Mouse (Mus musculus): ENCODE data around the gene Tmem95. TPM values are rescaled to one million over a fixed set of nuclear protein-coding genes. Genes with fewer than 3 reads are reported as not detected.
A peak's percentile ranks its signal among the peaks of the same experiment; 100 is the strongest.

The Tmem95 gene
- polyA plus RNA-seq (2016; fragmentation: Nextera tagmentation; extraction: Ambion mirVana): not detected in 2 replicates

- H3K27ac ChIP-seq: peak within 1 kb of the TSS; percentile 31; the same call in 1 of the 2 replicates
- ATAC-seq (ENCODE audit: insufficient number of reproducible peaks, insufficient read depth, low FRiP score, low TSS enrichment, low read depth): no peak
- no peaks in the 10 kb centered on the region for H3K36me3 ChIP-seq
- H3K9me3 ChIP-seq: no peaks in the 10 kb centered on the region
- H3K4me3 ChIP-seq (replicated peaks): peak within 1 kb of the TSS; percentile 11; the same call in 1 of the 2 replicates
- peaks cover 43% of the 10 kb centered on the region for H3K4me1 ChIP-seq (replicated peaks)
- 89% methylated on average over 11 of the region's 11 CpGs for WGBS
- H3K9ac ChIP-seq (replicated peaks): no peak within 1 kb of the TSS
- no peaks in the 10 kb centered on the region for H3K27me3 ChIP-seq
- peak within 1 kb of the TSS; percentile 47 for H3K4me2 ChIP-seq
Observed at GRCm38 (mm10) chr11:69877878-69878277, at the start of gene Tmem95. Tmem95 (minus strand) TSS chr11:69878018.

DNA sequence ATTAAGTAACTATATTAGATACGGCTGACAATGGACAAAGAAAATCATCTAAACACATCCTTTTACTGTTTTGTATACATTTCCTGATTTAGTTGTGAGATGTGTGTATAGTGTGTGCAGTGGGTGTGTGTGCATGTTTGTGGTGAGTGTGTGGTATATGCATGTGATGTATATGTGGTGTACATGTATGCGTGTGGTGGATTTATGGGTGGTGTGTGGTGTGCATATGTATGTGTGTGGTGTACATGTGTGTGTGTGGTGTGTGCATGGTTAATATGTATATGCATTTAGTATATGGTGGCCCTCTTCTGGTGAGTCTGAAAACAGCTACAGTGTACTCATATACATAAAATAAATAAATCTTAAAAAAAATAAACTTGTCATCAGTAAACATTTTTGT lies 49.7 kb upstream of the Tmem95 start:
- Histone ChIP-seq H3K9ac (replicated peaks) (no peak overlapping the region), H3K4me2 (no peak overlapping the region), H3K36me3 (no peaks in the 10 kb centered on the region), H3K27me3 (no peaks in the 10 kb centered on the region), H3K4me3 (replicated peaks) (no peak overlapping the region), H3K4me1 (replicated peaks) (peaks cover 5% of the 10 kb centered on the region; the same call in 1 of the 2 replicates), H3K9me3 (no peaks in the 10 kb centered on the region), H3K27ac (no peak overlapping the region)
- WGBS: 94% methylated on average over 2 of the region's 2 CpGs
- no peak; the same call in 1 of the 2 replicates for ATAC-seq (ENCODE audit: insufficient number of reproducible peaks, insufficient read depth, low FRiP score, low TSS enrichment, low read depth)

DNA sequence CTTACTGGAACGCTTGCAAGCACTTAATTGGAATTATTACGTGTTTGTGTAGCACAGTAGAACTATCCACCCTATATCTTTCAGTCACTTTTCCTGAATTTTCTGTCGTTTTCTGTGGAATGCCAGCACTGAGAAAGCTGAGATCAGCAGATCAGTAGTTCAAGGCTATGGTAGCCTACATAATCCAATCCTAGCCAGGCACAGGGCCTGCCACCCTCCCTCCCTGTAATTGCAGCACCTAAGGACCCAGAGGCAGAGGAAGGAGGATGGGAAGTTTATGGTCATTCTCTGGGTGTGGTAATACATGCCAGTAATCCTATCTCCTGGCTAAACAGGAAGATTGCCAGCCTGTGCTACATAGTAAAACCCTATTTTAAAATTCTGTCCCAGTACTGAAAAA lies 45.0 kb upstream of the Tmem95 start:
- H3K4me1 ChIP-seq (replicated peaks): peaks cover 22% of the 10 kb centered on the region
- peak overlapping the region; percentile 87 for H3K4me2 ChIP-seq
- 66% methylated on average over 3 of the region's 3 CpGs for WGBS
- H3K4me3 ChIP-seq (replicated peaks): no peak overlapping the region
- H3K9ac ChIP-seq (replicated peaks): no peak overlapping the region; the same call in 1 of the 2 replicates
- H3K27ac ChIP-seq: 0 out of 2 replicates have a peak overlapping the region, but pooled peaks have one; percentile 30
- H3K9me3 ChIP-seq: no peaks in the 10 kb centered on the region
- ATAC-seq (ENCODE audit: insufficient number of reproducible peaks, insufficient read depth, low FRiP score, low TSS enrichment, low read depth): no peak
- H3K27me3 ChIP-seq: no peaks in the 10 kb centered on the region
- H3K36me3 ChIP-seq: peaks cover 16% of the 10 kb centered on the region

DNA sequence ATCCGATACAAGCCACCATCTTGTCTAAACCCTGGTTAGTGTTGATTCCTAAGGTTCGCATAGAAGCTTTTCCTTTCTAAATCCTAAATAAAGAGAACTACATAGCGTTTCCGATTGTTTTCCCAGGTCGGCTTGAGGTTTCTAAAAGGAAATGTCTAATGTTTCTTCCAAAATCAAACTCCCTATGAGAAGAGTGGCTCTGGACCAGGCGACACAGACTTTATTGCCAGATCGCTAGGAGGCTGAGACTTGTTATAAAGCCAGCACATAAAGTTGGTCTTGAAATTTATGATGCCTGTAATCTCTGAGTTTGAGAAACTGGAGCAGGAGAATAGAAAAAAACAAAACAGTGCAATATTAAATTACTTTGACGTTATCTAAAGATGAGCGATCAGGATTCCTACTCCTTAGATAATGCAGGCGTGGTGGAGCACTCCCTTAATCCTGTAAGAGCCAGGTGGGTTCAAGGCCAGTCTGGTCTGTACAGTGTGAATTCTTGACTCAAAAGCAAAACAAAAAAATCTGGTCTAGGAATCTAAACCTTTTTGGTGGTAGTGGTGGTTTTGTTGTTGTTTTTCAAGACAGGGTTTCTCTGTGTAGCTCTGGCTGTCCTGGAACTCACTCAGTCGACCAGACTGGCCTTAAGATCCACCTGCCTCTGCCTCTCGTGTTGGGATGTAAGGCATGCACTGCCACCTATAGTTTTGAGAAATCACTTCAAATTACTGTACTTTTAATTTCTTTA lies 44.4 kb upstream of the Tmem95 start:
- H3K4me3 ChIP-seq (replicated peaks): peak overlapping the region; percentile 98
- peak overlapping the region; percentile 98 for H3K27ac ChIP-seq
- ATAC-seq (ENCODE audit: insufficient number of reproducible peaks, insufficient read depth, low FRiP score, low TSS enrichment, low read depth): no peak
- peaks cover 22% of the 10 kb centered on the region for H3K36me3 ChIP-seq
- H3K4me1 ChIP-seq (replicated peaks): peaks cover 23% of the 10 kb centered on the region
- H3K4me2 ChIP-seq: peak overlapping the region; percentile 87
- H3K27me3 ChIP-seq: no peaks in the 10 kb centered on the region
- peak overlapping the region; percentile 65 for H3K9ac ChIP-seq (replicated peaks)
- WGBS: 3% methylated on average over 12 of the region's 12 CpGs
- no peaks in the 10 kb centered on the region for H3K9me3 ChIP-seq

DNA sequence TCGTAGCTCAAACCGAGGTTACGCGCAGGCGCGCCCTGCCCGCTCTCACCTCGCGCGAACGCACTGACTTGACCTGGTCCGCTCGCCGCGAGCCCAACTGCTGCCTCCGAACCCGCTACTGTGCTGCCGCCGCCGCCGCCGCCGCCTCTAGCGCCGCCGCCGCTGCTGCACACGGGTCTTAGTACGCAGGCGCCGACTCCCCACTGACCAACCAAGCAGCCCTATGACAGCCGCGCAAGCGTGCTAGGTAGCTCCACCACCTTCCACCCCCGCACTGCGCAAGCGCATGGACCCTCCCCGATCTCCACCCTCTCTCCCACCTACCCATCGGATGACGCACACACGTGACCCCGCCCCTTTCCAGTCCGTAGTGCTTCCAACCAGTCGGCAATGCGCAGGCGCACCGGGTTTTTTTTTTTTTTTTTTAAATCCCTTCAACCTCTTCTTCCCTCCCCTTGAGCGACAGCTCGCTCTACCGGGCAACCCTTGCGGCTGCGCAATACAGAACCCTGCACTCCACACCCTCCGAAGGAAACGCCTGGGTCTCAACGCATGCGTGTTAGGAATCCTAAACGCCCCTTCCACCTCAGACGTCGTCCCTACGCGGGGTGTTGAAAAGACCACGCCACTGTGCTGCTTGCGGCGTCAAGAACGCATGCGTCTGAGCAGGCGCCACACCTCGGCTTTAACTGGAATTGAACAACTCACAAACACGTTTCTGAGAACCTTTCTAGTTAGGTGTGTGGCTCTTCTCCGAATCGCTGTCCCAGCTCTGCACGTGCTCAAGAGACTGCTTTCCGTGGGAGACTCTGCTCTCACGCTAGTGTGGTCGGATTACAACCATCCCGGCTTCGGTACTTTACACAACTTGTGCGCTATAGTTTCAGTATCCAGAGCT lies 43.5 kb upstream of the Tmem95 start, which contains the start of gene Eif5a:
Eif5a (minus strand) TSS at position 845 of the 898 bp plus-strand sequence.
- Histone ChIP-seq H3K27me3 (no peaks in the 10 kb centered on the region), H3K9me3 (no peaks in the 10 kb centered on the region), H3K9ac (replicated peaks) (peak within 1 kb of the TSS; percentile 95), H3K27ac (peak within 1 kb of the TSS; percentile 98), H3K36me3 (peaks cover 31% of the 10 kb centered on the region), H3K4me1 (replicated peaks) (peaks cover 28% of the 10 kb centered on the region), H3K4me2 (peak within 1 kb of the TSS; percentile 87), H3K4me3 (replicated peaks) (peak within 1 kb of the TSS; percentile 98)
- peak; percentile 96 for ATAC-seq (ENCODE audit: insufficient number of reproducible peaks, insufficient read depth, low FRiP score, low TSS enrichment, low read depth)
- under 1% methylated on average over 78 of the region's 78 CpGs for WGBS

GRCm38 (mm10) chr11:69920266-69921031 lies 42.6 kb upstream of the Tmem95 start:
- WGBS: under 1% methylated on average over 62 of the region's 65 CpGs
- Histone ChIP-seq H3K4me1 (replicated peaks) (peaks cover 35% of the 10 kb centered on the region), H3K4me2 (peak overlapping the region; percentile 87), H3K27ac (peak overlapping the region; percentile 98), H3K27me3 (no peaks in the 10 kb centered on the region), H3K9me3 (no peaks in the 10 kb centered on the region), H3K36me3 (peaks cover 40% of the 10 kb centered on the region), H3K9ac (replicated peaks) (peak overlapping the region; percentile 95), H3K4me3 (replicated peaks) (peak overlapping the region; percentile 98)
- ATAC-seq (ENCODE audit: insufficient number of reproducible peaks, insufficient read depth, low FRiP score, low TSS enrichment, low read depth): 0 out of 2 replicates have a peak, but pooled peaks have one; percentile 3

- H3K4me2 ChIP-seq: peak overlapping the region; percentile 87
- under 1% methylated on average over 17 of the region's 17 CpGs for WGBS
- H3K27me3 ChIP-seq: no peaks in the 10 kb centered on the region
- ATAC-seq (ENCODE audit: insufficient number of reproducible peaks, insufficient read depth, low FRiP score, low TSS enrichment, low read depth): no peak
- peaks cover 47% of the 10 kb centered on the region for H3K36me3 ChIP-seq
- H3K9me3 ChIP-seq: no peaks in the 10 kb centered on the region
- H3K27ac ChIP-seq: peak overlapping the region; percentile 98
- H3K4me1 ChIP-seq (replicated peaks): peaks cover 42% of the 10 kb centered on the region
- H3K4me3 ChIP-seq (replicated peaks): peak overlapping the region; percentile 98
- H3K9ac ChIP-seq (replicated peaks): peak overlapping the region; percentile 95
Observed at GRCm38 (mm10) chr11:69919661-69920265, 41.9 kb upstream of the Tmem95 start.

GRCm38 (mm10) chr11:69919053-69919452 lies 41.2 kb upstream of the Tmem95 start:
- Histone ChIP-seq H3K27me3 (no peaks in the 10 kb centered on the region), H3K9me3 (no peaks in the 10 kb centered on the region), H3K4me3 (replicated peaks) (peak overlapping the region; percentile 98), H3K27ac (peak overlapping the region; percentile 98), H3K4me2 (peak overlapping the region; percentile 87), H3K9ac (replicated peaks) (peak overlapping the region; percentile 95; the same call in 1 of the 2 replicates), H3K36me3 (peaks cover 50% of the 10 kb centered on the region), H3K4me1 (replicated peaks) (peaks cover 46% of the 10 kb centered on the region)
- WGBS: 84% methylated on average over 9 of the region's 9 CpGs
- no peak for ATAC-seq (ENCODE audit: insufficient number of reproducible peaks, insufficient read depth, low FRiP score, low TSS enrichment, low read depth)

GRCm38 (mm10) chr11:69918118-69918517 lies 40.3 kb upstream of the Tmem95 start:
- Histone ChIP-seq H3K4me2 (no peak overlapping the region), H3K27me3 (no peaks in the 10 kb centered on the region), H3K27ac (no peak overlapping the region), H3K36me3 (peaks cover 54% of the 10 kb centered on the region), H3K9ac (replicated peaks) (no peak overlapping the region), H3K4me3 (replicated peaks) (no peak overlapping the region), H3K4me1 (replicated peaks) (peaks cover 50% of the 10 kb centered on the region), H3K9me3 (no peaks in the 10 kb centered on the region)
- ATAC-seq (ENCODE audit: insufficient number of reproducible peaks, insufficient read depth, low FRiP score, low TSS enrichment, low read depth): no peak
- WGBS: 83% methylated on average over 5 of the region's 5 CpGs

GRCm38 (mm10) chr11:69917379-69917948 lies 39.6 kb upstream of the Tmem95 start:
- WGBS: 86% methylated on average over 8 of the region's 8 CpGs
- ATAC-seq (ENCODE audit: insufficient number of reproducible peaks, insufficient read depth, low FRiP score, low TSS enrichment, low read depth): no peak
- H3K36me3 ChIP-seq: peaks cover 60% of the 10 kb centered on the region
- no peak overlapping the region for H3K9ac ChIP-seq (replicated peaks)
- no peaks in the 10 kb centered on the region for H3K9me3 ChIP-seq
- no peaks in the 10 kb centered on the region for H3K27me3 ChIP-seq
- no peak overlapping the region for H3K4me3 ChIP-seq (replicated peaks)
- no peak overlapping the region for H3K4me2 ChIP-seq
- no peak overlapping the region for H3K27ac ChIP-seq
- H3K4me1 ChIP-seq (replicated peaks): peaks cover 50% of the 10 kb centered on the region
